Mouse (Mus musculus): ENCODE data around the gene Gas2l1.

DNA sequence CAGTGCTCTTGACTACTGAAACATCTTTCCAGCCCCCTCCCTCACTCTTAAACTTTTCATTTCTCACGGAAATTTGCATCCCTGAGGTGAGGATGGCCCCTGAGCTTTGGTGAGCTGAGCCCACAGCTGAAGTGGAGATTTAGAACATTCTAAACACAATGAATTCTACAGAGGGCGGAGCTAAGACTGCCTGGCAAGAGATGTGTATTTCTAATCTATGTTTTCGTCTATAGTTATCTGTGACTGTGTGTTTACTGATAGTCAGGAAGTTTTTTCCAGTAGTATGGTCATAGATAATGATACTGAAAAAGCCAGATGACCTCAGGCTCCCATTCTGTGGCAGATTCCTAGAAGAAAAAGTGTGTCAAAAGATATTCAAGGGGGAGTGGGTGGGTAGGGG, 56.3 kb downstream of the Gas2l1 start:
- TF ChIP-seq GATA1 (IDR thresholded peaks at IDR 0.05; ENCODE audit: borderline replicate concordance, low read length) (no peak), FLI1 (IDR thresholded peaks at IDR 0.05; ENCODE audit: low read length) (no peak)

Data from megakaryocyte, embryonic 14.5 days (primary cell).